Mouse (Mus musculus) megakaryocyte, embryonic 14.5 days (primary cell): ENCODE measurements around the gene Fut1.

ENCODE experiments used
- FLI1 ChIP-seq: IDR thresholded peaks from 2 replicates; pipeline ENCODE4 v1.6.1; 2012; ENCODE audit warnings: low read length, inconsistent platforms, mixed read lengths
- GATA1 ChIP-seq: IDR thresholded peaks from 3 replicates; pipeline ENCODE4 v1.6.1; 2012; ENCODE audit warnings: mixed read lengths, low read length, inconsistent platforms, borderline replicate concordance

DNA sequence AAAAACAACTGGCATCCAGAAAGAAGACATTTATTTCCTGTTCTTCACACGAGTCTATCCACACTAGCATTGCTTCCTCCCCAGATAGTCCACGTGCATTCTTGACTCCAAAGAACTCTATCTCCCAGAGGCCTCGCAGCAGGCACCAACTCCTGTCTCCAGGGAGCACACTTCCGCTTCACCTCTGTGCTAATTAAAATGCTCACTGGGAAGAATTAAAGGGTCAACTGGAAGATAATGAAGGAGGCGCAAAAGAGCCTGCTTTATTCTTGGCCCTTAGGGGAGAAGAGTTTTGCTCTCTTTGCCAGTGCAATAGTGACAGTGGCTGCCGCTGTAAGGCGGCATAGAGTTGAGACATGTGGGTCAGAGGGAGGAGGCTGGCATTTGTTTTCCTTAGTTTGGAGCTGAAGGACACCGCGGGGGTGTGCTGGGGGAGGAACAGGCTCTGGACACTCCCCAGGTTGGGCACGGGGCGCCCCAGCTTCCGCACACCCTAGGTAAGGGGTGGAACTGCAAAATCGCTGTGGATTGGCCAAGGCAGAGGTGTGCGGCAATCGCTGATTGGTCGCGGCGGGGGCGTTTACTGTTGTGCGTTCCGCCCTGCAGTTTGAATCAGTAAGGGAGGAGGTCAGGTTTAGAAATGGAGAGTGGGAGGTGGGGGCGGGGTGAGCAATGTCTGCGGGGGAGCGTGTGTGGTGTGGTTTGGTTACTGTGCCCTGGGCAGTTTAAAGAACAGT, 49.1 kb upstream of the Fut1 start:
- TF ChIP-seq GATA1, result no peak; the same call in 2 of the 3 replicates
- TF ChIP-seq FLI1, result no peak
